Mouse (Mus musculus) cerebellum, adult 2 months (tissue): ENCODE data around the gene Wwox. TPM values are rescaled to one million over a fixed set of nuclear protein-coding genes. Genes with fewer than 3 reads are reported as not detected.

Experiments
- DNase-seq, 2 experiments: peaks; one replicate each; pipeline ENCODE4 v3.0.0; 2021
- H3K27ac ChIP-seq: fragments of 200-500 bp; 2 replicates; pipeline ENCODE4 v1.5.1; 2012; ENCODE audit warnings: low read length, control low read depth, inconsistent platforms; ENCODE audit not compliant: insufficient read depth
- H3K27me3 ChIP-seq: fragments of 200-500 bp; 2 replicates; pipeline ENCODE4 v1.6.1; 2012; ENCODE audit warnings: inconsistent platforms, mild to moderate bottlenecking, low read length, moderate library complexity; ENCODE audit not compliant: control insufficient read depth, insufficient read depth
- H3K4me1 ChIP-seq: fragments of 200-500 bp; 2 replicates; pipeline ENCODE4 v1.6.1; 2011; ENCODE audit warnings: low read length; ENCODE audit not compliant: control insufficient read depth, insufficient read depth
- H3K4me3 ChIP-seq: fragments of 200-500 bp; replicated peaks from 2 replicates; pipeline ENCODE3; 2011; ENCODE audit warnings: mild to moderate bottlenecking, low read depth, low read length, control low read depth; ENCODE audit not compliant: insufficient read depth
- CTCF ChIP-seq: fragments of 200-500 bp; IDR thresholded peaks from 2 replicates; pipeline ENCODE4 v1.5.1; 2011; ENCODE audit warnings: low read depth, mild to moderate bottlenecking, control low read depth, low read length, moderate library complexity, borderline replicate concordance; ENCODE audit not compliant: insufficient read depth
- POLR2A ChIP-seq: fragments of 200-500 bp; IDR thresholded peaks from 2 replicates; pipeline ENCODE4 v1.6.1; 2011; ENCODE audit warnings: low read length, control low read depth, borderline replicate concordance; ENCODE audit not compliant: insufficient read depth
- WGBS: fragments of 180-500 bp; shearing (Covaris S2); methylation state at CpG from one replicate; pipeline ENCODE4 v1.1.7; 2018; 5-methylcytosine and 5-hydroxymethylcytosine counted together
- polyA plus RNA-seq: library from polyadenylated mRNA; depleted of rRNA; stranded (reverse); fragments of >200 nt; gene quantifications from 2 replicates; pipeline ENCODE4 v1.2.3, GENCODE M21; 2012

Wwox gene
- polyA plus RNA-seq, 1 experiment, result 35.2 TPM

- TF ChIP-seq POLR2A (no peak), CTCF (no peak)
- Histone ChIP-seq H3K4me1 (no peaks in the 10 kb centered on the region), H3K27ac (no peak overlapping the region), H3K4me3 (no peak overlapping the region), H3K27me3 (no peaks in the 10 kb centered on the region)
- WGBS, result 82% methylated on average over 9 of the region's 9 CpGs
- DNase-seq, result peak in 1 of 2 experiments; percentile 40
These were observed 354.2 kb downstream of the Wwox start for GRCm38 (mm10) chr8:114793682-114794081.

- WGBS, result 90% methylated on average over 7 of the region's 7 CpGs
- no peak for DNase-seq
- no peak for TF ChIP-seq CTCF
- no peak for TF ChIP-seq POLR2A
- Histone ChIP-seq H3K27ac (no peak overlapping the region), H3K4me1 (no peaks in the 10 kb centered on the region), H3K4me3 (no peak overlapping the region), H3K27me3 (no peaks in the 10 kb centered on the region)
These were observed 362.1 kb downstream of the Wwox start for GRCm38 (mm10) chr8:114801428-114802134.

- WGBS, result 67% methylated on average over 5 of the region's 5 CpGs
- TF ChIP-seq POLR2A (no peak), CTCF (no peak)
- no peak overlapping the region for H3K27ac ChIP-seq
- no peaks in the 10 kb centered on the region for H3K27me3 ChIP-seq
- H3K4me3 ChIP-seq, result no peak overlapping the region
- DNase-seq, result no peak
- H3K4me1 ChIP-seq, result no peaks in the 10 kb centered on the region
These were observed 363.7 kb downstream of the Wwox start for GRCm38 (mm10) chr8:114803113-114803512.

GRCm38 (mm10) chr8:114806826-114807420 lies 367.5 kb downstream of the Wwox start:
- TF ChIP-seq CTCF (no peak), POLR2A (no peak)
- no peaks in the 10 kb centered on the region for H3K27me3 ChIP-seq
- 90% methylated on average over 9 of the region's 9 CpGs for WGBS
- H3K27ac ChIP-seq, result no peak overlapping the region
- no peak for DNase-seq
- no peaks in the 10 kb centered on the region for H3K4me1 ChIP-seq
- H3K4me3 ChIP-seq, result no peak overlapping the region

GRCm38 (mm10) chr8:114807676-114808426 lies 368.4 kb downstream of the Wwox start:
- Histone ChIP-seq H3K27me3 (no peaks in the 10 kb centered on the region), H3K4me1 (no peaks in the 10 kb centered on the region), H3K27ac (no peak overlapping the region), H3K4me3 (no peak overlapping the region)
- TF ChIP-seq POLR2A, result no peak
- no peak for TF ChIP-seq CTCF
- 64% methylated on average over 22 of the region's 22 CpGs for WGBS
- DNase-seq, result no peak

- Histone ChIP-seq H3K27ac (no peak overlapping the region), H3K4me3 (no peak overlapping the region), H3K27me3 (no peaks in the 10 kb centered on the region), H3K4me1 (no peaks in the 10 kb centered on the region)
- WGBS, result 97% methylated on average over 5 of the region's 5 CpGs
- DNase-seq, result no peak
- TF ChIP-seq POLR2A, result no peak
- no peak for TF ChIP-seq CTCF
These were observed 371.0 kb downstream of the Wwox start for GRCm38 (mm10) chr8:114810470-114810869.

- WGBS, result 97% methylated on average over 10 of the region's 10 CpGs
- DNase-seq, result no peak
- Histone ChIP-seq H3K4me3 (no peak overlapping the region), H3K4me1 (no peaks in the 10 kb centered on the region), H3K27ac (no peak overlapping the region), H3K27me3 (no peaks in the 10 kb centered on the region)
- no peak for TF ChIP-seq POLR2A
- no peak for TF ChIP-seq CTCF
These were observed 374.4 kb downstream of the Wwox start for GRCm38 (mm10) chr8:114813830-114814229.
